ENCODE assay signal across 8 mouse cellular contexts in the genomic region with DNA sequence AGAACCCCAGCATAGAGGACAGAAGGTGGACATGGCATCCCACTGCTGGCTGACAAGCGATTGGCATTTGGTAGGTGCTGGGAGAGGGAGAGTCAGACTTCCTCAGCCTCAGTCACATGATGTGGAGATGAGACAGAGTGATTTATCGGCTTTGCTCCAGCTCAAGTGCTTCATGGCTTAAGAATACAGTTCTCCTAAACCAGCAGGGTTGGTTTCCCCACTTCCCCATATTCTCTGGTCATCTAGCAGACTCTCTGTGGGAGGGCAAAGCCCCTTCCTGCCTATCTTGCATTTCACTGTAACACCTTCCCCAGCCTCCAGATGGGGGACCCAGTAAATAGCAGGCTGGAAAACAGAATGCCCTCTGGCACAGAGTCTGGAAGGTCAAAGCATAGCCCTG.
DNase-seq lines count a peak whose midpoint lies in the region; ATAC-seq lines count a peak whose summit lies in the region.

No protein-coding gene starts in this region.

- peak overlapping the region; percentile 20 for H3K4me3 ChIP-seq in heart, embryonic 16.5 days (ENCODE audit: low read length)
- no peak overlapping the region for H3K4me3 ChIP-seq in liver, embryonic 16.5 days (ENCODE audit: low read depth, low read length)

- peak overlapping the region; percentile 69 for H3K27ac ChIP-seq in heart, embryonic 16.5 days (ENCODE audit: low read length)
- peak overlapping the region; percentile 46 for H3K27ac ChIP-seq in liver, embryonic 16.5 days (ENCODE audit: low read length)

- ATAC-seq in heart, embryonic 16.5 days (replicated peaks; ENCODE audit: extremely low read depth, insufficient read depth, low FRiP score): 0 out of 2 replicates have a peak, but pooled peaks have one; percentile 33
- peak; percentile 27; the same call in 1 of the 2 replicates for ATAC-seq in liver, embryonic 16.5 days (ENCODE audit: low read depth)

- DNase-seq in cerebellum, postnatal 14 days: peak; percentile 12 to 34
- DNase-seq in cerebellum, adult 11 months: no peak
- DNase-seq in 3T3-L1 (ENCODE audit: low read depth, low spot score): peak; percentile 18
- no peak for DNase-seq in natural killer cell, adult 2 months (ENCODE audit: low spot score in 2 of 2)
- no peak for DNase-seq in left cerebral cortex, adult 11 months (ENCODE audit: low spot score)
- no peak for DNase-seq in gastrocnemius, adult 18-20 months (ENCODE audit: low spot score)

- peaks cover 12% of the 10 kb centered on the region for H3K4me1 ChIP-seq in heart, embryonic 16.5 days (ENCODE audit: control insufficient read depth, insufficient read depth, low read length)
- no peaks in the 10 kb centered on the region for H3K4me1 ChIP-seq in liver, embryonic 16.5 days (ENCODE audit: control insufficient read depth, low read depth, low read length)

- no peaks in the 10 kb centered on the region for H3K27me3 ChIP-seq in heart, embryonic 16.5 days (ENCODE audit: control insufficient read depth, insufficient read depth, low read length)
- no peaks in the 10 kb centered on the region for H3K27me3 ChIP-seq in liver, embryonic 16.5 days (ENCODE audit: control insufficient read depth, insufficient read depth, low read depth, low read length)

- no peaks in the 10 kb centered on the region for H3K36me3 ChIP-seq in heart, embryonic 16.5 days (ENCODE audit: control insufficient read depth, insufficient read depth)
- no peaks in the 10 kb centered on the region for H3K36me3 ChIP-seq in liver, embryonic 16.5 days (ENCODE audit: control insufficient read depth, insufficient read depth)

- WGBS in heart, embryonic 16.5 days: 33% methylated on average over 2 of the region's 2 CpGs
- 6% methylated on average over 2 of the region's 2 CpGs for WGBS in liver, embryonic 16.5 days (ENCODE audit: insufficient replicate concordance)

- H3K9ac ChIP-seq in heart, embryonic 16.5 days (ENCODE audit: low read length): peak overlapping the region; percentile 6
- H3K9ac ChIP-seq in liver, embryonic 16.5 days (ENCODE audit: low read depth, low read length): no peak overlapping the region

- peak overlapping the region; percentile 46 for H3K4me2 ChIP-seq in heart, embryonic 16.5 days (ENCODE audit: low read depth, low read length)
- H3K4me2 ChIP-seq in liver, embryonic 16.5 days (ENCODE audit: low read depth, low read length): no peak overlapping the region

- no peaks in the 10 kb centered on the region for H3K9me3 ChIP-seq in heart, embryonic 16.5 days (replicated peaks; ENCODE audit: control insufficient read depth, low read length)
- no peaks in the 10 kb centered on the region for H3K9me3 ChIP-seq in liver, embryonic 16.5 days (replicated peaks; ENCODE audit: control insufficient read depth, low read length)

Comparison
In these comparisons a context has a peak if more than half of its experiments do, and no peak if none do; other contexts are left out.
1. DNase-seq: peak in cerebellum, postnatal 14 days (2 of 2) and 3T3-L1 (single experiment); none in cerebellum, adult 11 months (single experiment), natural killer cell, adult 2 months (0 of 2), left cerebral cortex, adult 11 months (single experiment) and gastrocnemius, adult 18-20 months (single experiment).